Mouse (Mus musculus): ENCODE measurements around the gene Nmrk1.
"Not testable (repeated sequence)": the region's sequence is repeated elsewhere in the genome, so short reads cannot be mapped to it uniquely, and the experiment has no call there.

GRCm38 (mm10) chr19:18588801-18589200 lies 42.9 kb upstream of the Nmrk1 start:
- not testable (repeated sequence) for TF ChIP-seq POLR2A, CTCF (IDR thresholded peaks at IDR 0.05; ENCODE audit: extremely low read depth, insufficient read depth, low read length)
